Mouse (Mus musculus): ENCODE measurements around the gene Dusp22. TPM values are rescaled to one million over a fixed set of nuclear protein-coding genes. Genes with fewer than 3 reads are reported as not detected.
A peak's percentile ranks its signal among the peaks of the same experiment; 100 is the strongest.

Dusp22 gene
- polyA plus RNA-seq (2015; fragmentation: Nextera tagmentation; extraction: Ambion mirVana) = 30.4 and 32.1 TPM in 2 replicates

DNA sequence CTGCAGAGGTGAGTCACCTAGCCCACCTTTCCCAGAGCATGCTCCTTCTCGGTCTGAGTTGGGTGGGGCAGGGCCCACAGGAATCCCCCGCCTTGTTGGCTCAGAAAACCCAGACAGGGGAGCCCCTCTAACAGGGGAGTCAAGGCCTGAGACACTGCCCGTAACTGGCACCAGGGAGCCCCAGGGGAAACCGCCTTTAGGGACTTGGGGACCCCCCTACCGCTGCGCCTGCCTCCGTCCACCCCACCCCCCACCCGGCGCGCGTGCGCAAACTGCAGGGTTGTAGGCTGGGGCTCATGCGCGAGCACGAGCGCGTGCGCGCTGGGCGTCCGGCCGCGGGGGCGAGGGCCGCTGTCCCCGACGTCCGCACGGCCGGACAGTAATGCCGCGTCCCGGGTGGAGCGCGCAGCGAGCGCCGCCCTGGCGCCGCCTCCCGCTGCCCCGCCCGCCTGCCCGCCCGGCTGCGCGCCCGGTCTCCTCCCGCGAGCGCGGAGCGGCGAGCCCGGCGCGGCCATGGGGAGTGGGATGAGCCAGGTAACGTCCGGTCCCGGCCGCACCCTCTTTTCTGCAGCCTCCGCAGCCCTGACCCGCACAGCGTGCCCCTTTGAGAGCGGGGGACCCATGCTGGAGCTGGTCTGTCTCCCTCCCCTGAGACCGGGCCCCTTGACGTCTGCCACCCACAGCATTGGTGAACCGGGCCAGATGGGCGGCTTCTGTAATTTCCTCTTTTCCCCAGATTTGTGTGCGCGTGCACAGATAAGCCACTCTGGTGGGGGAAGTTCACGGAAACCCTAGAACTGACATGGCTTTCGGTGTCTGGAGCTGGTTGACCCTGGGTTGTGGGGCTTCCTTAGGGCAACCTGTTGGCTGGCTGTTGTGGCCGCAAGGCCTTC, at the start of gene Dusp22:
TSS of gene Dusp22 (plus strand) at position 387 of the 893 bp plus-strand sequence.
- Histone ChIP-seq H3K4me1 (replicated peaks) (peaks cover 15% of the 10 kb centered on the region), H3K4me3 (peak within 1 kb of the TSS; percentile 79), H3K27ac (replicated peaks) (peak within 1 kb of the TSS; percentile 81), H3K27me3 (no peaks in the 10 kb centered on the region), H3K4me2 (peak within 1 kb of the TSS; percentile 89), H3K36me3 (no peaks in the 10 kb centered on the region), H3K9me3 (no peaks in the 10 kb centered on the region), H3K9ac (peak within 1 kb of the TSS; percentile 79)
- under 1% methylated on average over 73 of the region's 74 CpGs for WGBS
- peak; percentile 96 for ATAC-seq (ENCODE audit: low FRiP score, low read depth)

- Histone ChIP-seq H3K4me2 (no peak overlapping the region), H3K27ac (replicated peaks) (no peak overlapping the region), H3K4me3 (no peak overlapping the region), H3K9me3 (no peaks in the 10 kb centered on the region), H3K36me3 (no peaks in the 10 kb centered on the region), H3K27me3 (no peaks in the 10 kb centered on the region), H3K4me1 (replicated peaks) (no peaks in the 10 kb centered on the region), H3K9ac (no peak overlapping the region)
- WGBS = 87% methylated on average over 6 of the region's 6 CpGs
- ATAC-seq (ENCODE audit: low FRiP score, low read depth) = no peak
Measured at GRCm38 (mm10) chr13:30612079-30612794, 47.6 kb upstream of the Dusp22 start.

GRCm38 (mm10) chr13:30619684-30620083, 40.1 kb upstream of the Dusp22 start:
- H3K4me2 ChIP-seq = no peak overlapping the region
- 68% methylated on average over 3 of the region's 3 CpGs for WGBS
- no peak overlapping the region for H3K27ac ChIP-seq (replicated peaks)
- no peak overlapping the region for H3K4me3 ChIP-seq
- no peak for ATAC-seq (ENCODE audit: low FRiP score, low read depth)
- no peak overlapping the region for H3K9ac ChIP-seq
- no peaks in the 10 kb centered on the region for H3K27me3 ChIP-seq
- H3K36me3 ChIP-seq = no peaks in the 10 kb centered on the region
- H3K4me1 ChIP-seq (replicated peaks) = no peaks in the 10 kb centered on the region
- 0 out of 2 replicates have a peak, but pooled peaks cover 3% of the 10 kb centered on the region for H3K9me3 ChIP-seq

DNA sequence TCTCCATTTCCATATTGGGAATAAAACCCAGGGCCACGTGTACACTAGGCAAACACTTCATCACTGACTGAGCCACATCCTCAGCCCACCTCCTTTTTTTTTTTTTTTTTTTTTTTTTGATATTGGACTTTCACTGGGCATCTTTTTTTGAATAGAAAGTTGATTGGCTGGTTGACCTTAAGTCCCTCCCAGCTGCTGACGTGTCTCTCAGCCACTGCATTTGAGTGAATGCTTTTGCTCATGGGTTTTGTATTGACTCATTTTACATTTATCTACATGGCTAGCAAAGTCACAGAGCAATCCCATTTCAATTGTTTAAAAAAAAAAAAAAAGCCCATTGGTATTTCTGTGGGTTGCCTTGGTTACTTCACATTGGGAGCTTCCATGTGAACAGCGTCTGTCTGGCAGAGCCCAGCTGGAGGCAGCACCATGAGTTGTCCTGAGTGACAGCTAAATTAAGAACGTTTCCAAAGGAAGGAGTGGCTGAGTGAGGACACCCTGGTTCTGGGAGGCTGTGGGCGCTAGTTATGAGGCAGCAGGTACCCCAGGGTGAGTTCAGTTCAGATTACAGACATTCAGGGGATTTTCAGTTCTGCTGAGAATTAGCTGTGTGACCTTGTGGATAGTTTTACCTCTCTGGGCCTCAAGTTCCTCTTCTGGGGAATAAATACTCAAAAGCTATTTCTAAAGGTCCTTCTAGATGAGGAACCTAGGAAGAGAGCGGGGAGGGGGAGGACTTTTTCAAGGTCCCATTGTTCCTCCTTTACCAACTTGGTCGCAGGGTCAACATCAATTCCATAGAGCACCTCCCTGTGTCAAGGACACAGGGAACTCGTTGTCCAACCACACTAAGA, 31.4 kb upstream of the Dusp22 start:
- Histone ChIP-seq H3K27me3 (no peaks in the 10 kb centered on the region), H3K4me1 (replicated peaks) (no peaks in the 10 kb centered on the region), H3K9ac (no peak overlapping the region), H3K27ac (replicated peaks) (no peak overlapping the region), H3K9me3 (no peaks in the 10 kb centered on the region), H3K4me2 (no peak overlapping the region), H3K4me3 (no peak overlapping the region), H3K36me3 (no peaks in the 10 kb centered on the region)
- peak; percentile 45 for ATAC-seq (ENCODE audit: low FRiP score, low read depth)
- WGBS = 36% methylated on average over 8 of the region's 8 CpGs

DNA sequence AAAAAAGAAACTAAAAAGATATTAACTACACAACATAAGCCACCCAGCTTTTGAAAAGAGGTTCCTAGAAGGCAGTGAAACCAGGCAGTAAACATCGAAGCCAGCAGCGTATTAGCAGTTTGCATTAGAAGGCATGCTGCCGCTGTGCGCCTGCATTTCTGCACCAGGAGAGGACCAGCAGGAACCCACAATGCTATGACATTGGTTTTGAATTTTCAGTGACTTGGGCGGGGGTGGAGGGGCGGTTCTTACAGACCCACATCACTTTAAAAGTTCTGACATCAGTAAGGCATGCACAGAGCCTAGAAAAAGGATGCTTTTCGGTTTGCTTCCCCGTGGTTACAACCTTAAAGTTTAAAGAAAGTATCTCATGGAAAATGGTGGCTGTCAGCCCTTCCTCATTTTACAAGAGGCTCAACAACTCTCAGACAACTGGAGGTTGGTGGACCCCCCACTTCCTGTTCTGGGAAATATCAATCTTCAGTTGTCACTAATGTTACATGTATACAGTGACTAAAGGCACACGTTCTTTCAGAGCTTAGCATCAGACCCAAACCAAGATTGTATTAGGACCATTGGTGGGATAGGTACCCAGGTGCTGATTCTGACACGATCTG, 29.9 kb upstream of the Dusp22 start:
- Histone ChIP-seq H3K4me3 (no peak overlapping the region), H3K4me1 (replicated peaks) (no peaks in the 10 kb centered on the region), H3K9me3 (no peaks in the 10 kb centered on the region), H3K9ac (no peak overlapping the region), H3K4me2 (no peak overlapping the region), H3K36me3 (no peaks in the 10 kb centered on the region), H3K27ac (replicated peaks) (no peak overlapping the region), H3K27me3 (no peaks in the 10 kb centered on the region)
- ATAC-seq (ENCODE audit: low FRiP score, low read depth) = no peak
- WGBS = 89% methylated on average over 10 of the region's 10 CpGs

GRCm38 (mm10) chr13:30632998-30633397, 26.8 kb upstream of the Dusp22 start:
- Histone ChIP-seq H3K36me3 (no peaks in the 10 kb centered on the region), H3K27ac (replicated peaks) (no peak overlapping the region), H3K27me3 (no peaks in the 10 kb centered on the region), H3K4me2 (no peak overlapping the region), H3K9me3 (no peaks in the 10 kb centered on the region), H3K4me1 (replicated peaks) (no peaks in the 10 kb centered on the region), H3K9ac (no peak overlapping the region), H3K4me3 (no peak overlapping the region)
- WGBS = 73% methylated on average over 6 of the region's 6 CpGs
- no peak for ATAC-seq (ENCODE audit: low FRiP score, low read depth)

GRCm38 (mm10) chr13:30636453-30636852, 23.3 kb upstream of the Dusp22 start:
- Histone ChIP-seq H3K9me3 (no peaks in the 10 kb centered on the region), H3K36me3 (no peaks in the 10 kb centered on the region), H3K4me2 (no peak overlapping the region), H3K27ac (replicated peaks) (no peak overlapping the region), H3K4me1 (replicated peaks) (no peaks in the 10 kb centered on the region), H3K4me3 (no peak overlapping the region), H3K9ac (no peak overlapping the region), H3K27me3 (no peaks in the 10 kb centered on the region)
- WGBS = 88% methylated on average over 4 of the region's 4 CpGs
- ATAC-seq (ENCODE audit: low FRiP score, low read depth) = no peak

- Histone ChIP-seq H3K27ac (replicated peaks) (no peak overlapping the region), H3K9me3 (no peaks in the 10 kb centered on the region), H3K36me3 (no peaks in the 10 kb centered on the region), H3K9ac (no peak overlapping the region), H3K4me2 (no peak overlapping the region), H3K4me3 (no peak overlapping the region), H3K4me1 (replicated peaks) (no peaks in the 10 kb centered on the region), H3K27me3 (no peaks in the 10 kb centered on the region)
- 94% methylated on average over 5 of the region's 5 CpGs for WGBS
- ATAC-seq (ENCODE audit: low FRiP score, low read depth) = no peak
Measured at GRCm38 (mm10) chr13:30638378-30639115, 21.3 kb upstream of the Dusp22 start.

- H3K27me3 ChIP-seq = no peaks in the 10 kb centered on the region
- no peak overlapping the region for H3K27ac ChIP-seq (replicated peaks)
- no peak overlapping the region for H3K4me2 ChIP-seq
- H3K36me3 ChIP-seq = no peaks in the 10 kb centered on the region
- H3K4me1 ChIP-seq (replicated peaks) = no peaks in the 10 kb centered on the region
- ATAC-seq (ENCODE audit: low FRiP score, low read depth) = no peak
- H3K9me3 ChIP-seq = no peaks in the 10 kb centered on the region
- H3K4me3 ChIP-seq = no peak overlapping the region
- no peak overlapping the region for H3K9ac ChIP-seq
- WGBS = 85% methylated on average over 4 of the region's 4 CpGs
Measured at GRCm38 (mm10) chr13:30642053-30642452, 17.7 kb upstream of the Dusp22 start.

DNA sequence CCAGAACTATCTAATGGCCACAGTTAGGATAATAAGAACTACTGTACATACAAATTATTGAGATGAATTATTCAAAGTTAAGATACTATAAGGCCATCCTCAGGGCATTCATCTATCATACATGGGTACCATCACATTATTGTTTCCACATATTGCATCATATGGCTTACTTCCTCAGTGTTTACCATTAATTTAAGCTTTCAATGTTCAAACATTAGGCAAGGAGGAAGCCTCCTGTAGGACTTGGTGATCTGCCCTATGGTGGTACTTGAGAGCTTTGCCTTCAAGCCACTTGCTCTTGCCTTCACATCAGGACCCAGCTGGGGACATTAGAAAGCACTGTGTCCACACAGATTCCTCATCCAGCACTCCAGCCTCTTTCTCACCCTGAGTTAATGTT, 11.3 kb upstream of the Dusp22 start:
- Histone ChIP-seq H3K9me3 (no peaks in the 10 kb centered on the region), H3K27me3 (no peaks in the 10 kb centered on the region), H3K9ac (no peak overlapping the region), H3K4me2 (no peak overlapping the region), H3K4me1 (replicated peaks) (no peaks in the 10 kb centered on the region), H3K27ac (replicated peaks) (no peak overlapping the region), H3K4me3 (no peak overlapping the region), H3K36me3 (no peaks in the 10 kb centered on the region)
- ATAC-seq (ENCODE audit: low FRiP score, low read depth) = no peak

- H3K4me3 ChIP-seq = no peak overlapping the region
- WGBS = 92% methylated on average over 5 of the region's 5 CpGs
Measured at GRCm38 (mm10) chr13:30649197-30649596, 10.6 kb upstream of the Dusp22 start.

More at GRCm38 (mm10) chr13:30649197-30649596, 10.6 kb upstream of the Dusp22 start:
- H3K36me3 ChIP-seq = no peaks in the 10 kb centered on the region
- no peaks in the 10 kb centered on the region for H3K9me3 ChIP-seq
- no peaks in the 10 kb centered on the region for H3K4me1 ChIP-seq (replicated peaks)
- H3K9ac ChIP-seq = no peak overlapping the region
- no peak for ATAC-seq (ENCODE audit: low FRiP score, low read depth)
- H3K27ac ChIP-seq (replicated peaks) = no peak overlapping the region
- no peaks in the 10 kb centered on the region for H3K27me3 ChIP-seq
- no peak overlapping the region for H3K4me2 ChIP-seq

Data from hindbrain, embryonic 15.5 days (tissue).